Mouse (Mus musculus): ENCODE measurements around the gene Gm20431. TPM values are rescaled to one million over a fixed set of nuclear protein-coding genes. Genes with fewer than 3 reads are reported as not detected.
A peak's percentile ranks its signal among the peaks of the same experiment; 100 is the strongest.

Gene Gm20431
- total RNA-seq, 1 experiment, result 21.9 TPM

- DNase-seq (ENCODE audit: low read depth, low spot score), result no peak
- Histone ChIP-seq H3K4me1 (ENCODE audit: control insufficient read depth in 2 of 2, insufficient read depth in 2 of 2, low read length in 2 of 2, poor library complexity in 1 of 2) (peaks cover 0 to 11% of the 10 kb centered on the region in 2 experiments; a peak in 1 of 4 replicates), H3K27ac (ENCODE audit: insufficient read depth, low read depth, low read length, poor library complexity, severe bottlenecking) (no peak overlapping the region), H3K4me3 (ENCODE audit: insufficient read depth in 1 of 2, low read depth in 1 of 2, low read length in 2 of 2, poor library complexity in 1 of 2, severe bottlenecking in 1 of 2) (no peak overlapping the region; a peak in 1 of 4 replicates), H3K9me3 (ENCODE audit: control insufficient read depth, insufficient read depth, low read depth, low read length) (0 out of 2 replicates have a peak, but pooled peaks cover 1% of the 10 kb centered on the region), H3K9ac (ENCODE audit: insufficient read depth, low read depth, low read length, poor library complexity, severe bottlenecking) (0 out of 2 replicates have a peak overlapping the region, but pooled peaks have one; percentile 3), H3K36me3 (ENCODE audit: control insufficient read depth, insufficient read depth, low read length, poor library complexity, severe bottlenecking) (no peaks in the 10 kb centered on the region; the same call in 1 of the 2 replicates)
- no peak for TF ChIP-seq HCFC1 (IDR thresholded peaks at IDR 0.05; ENCODE audit: borderline replicate concordance, insufficient read depth, low read length)
- no peak for TF ChIP-seq ZC3H11A (IDR thresholded peaks at IDR 0.05; ENCODE audit: borderline replicate concordance, low read depth, low read length)
- TF ChIP-seq ZNF384 (IDR thresholded peaks at IDR 0.05; ENCODE audit: low read depth, low read length), result no peak
- no peak for TF ChIP-seq CHD2 (IDR thresholded peaks at IDR 0.05; ENCODE audit: low read depth, low read length)
- no peak for TF ChIP-seq MAFK (IDR thresholded peaks at IDR 0.05; ENCODE audit: insufficient read depth, low read depth, low read length)
- in situ Hi-C loops (cut with MboI; ENCODE audit: low sequenced_read_pairs in 2 of 2, unreplicated experiment in 2 of 2), result no loop called here
These were observed 30.1 kb upstream of the Gm20431 start for GRCm38 (mm10) chr2:167691410-167691809.

GRCm38 (mm10) chr2:167690962-167691311, 29.6 kb upstream of the Gm20431 start:
- Histone ChIP-seq H3K27ac (ENCODE audit: insufficient read depth, low read depth, low read length, poor library complexity, severe bottlenecking) (no peak overlapping the region), H3K4me3 (ENCODE audit: insufficient read depth in 1 of 2, low read depth in 1 of 2, low read length in 2 of 2, poor library complexity in 1 of 2, severe bottlenecking in 1 of 2) (peak overlapping the region; percentile 24 to 47; a peak in 3 of 4 replicates), H3K4me1 (ENCODE audit: control insufficient read depth in 2 of 2, insufficient read depth in 2 of 2, low read length in 2 of 2, poor library complexity in 1 of 2) (peaks cover 0 to 11% of the 10 kb centered on the region in 2 experiments; a peak in 1 of 4 replicates), H3K36me3 (ENCODE audit: control insufficient read depth, insufficient read depth, low read length, poor library complexity, severe bottlenecking) (no peaks in the 10 kb centered on the region; the same call in 1 of the 2 replicates), H3K9me3 (ENCODE audit: control insufficient read depth, insufficient read depth, low read depth, low read length) (0 out of 2 replicates have a peak, but pooled peaks cover 1% of the 10 kb centered on the region), H3K9ac (ENCODE audit: insufficient read depth, low read depth, low read length, poor library complexity, severe bottlenecking) (peak overlapping the region; percentile 3; the same call in 1 of the 2 replicates)
- in situ Hi-C loops (cut with MboI; ENCODE audit: low sequenced_read_pairs in 2 of 2, unreplicated experiment in 2 of 2), result no loop called here
- no peak for TF ChIP-seq HCFC1 (IDR thresholded peaks at IDR 0.05; ENCODE audit: borderline replicate concordance, insufficient read depth, low read length)
- DNase-seq (ENCODE audit: low read depth, low spot score), result no peak

- peak overlapping the region; percentile 24 to 78 for H3K4me3 ChIP-seq (ENCODE audit: insufficient read depth in 1 of 2, low read depth in 1 of 2, low read length in 2 of 2, poor library complexity in 1 of 2, severe bottlenecking in 1 of 2)
- peak overlapping the region; percentile 89 for H3K9ac ChIP-seq (ENCODE audit: insufficient read depth, low read depth, low read length, poor library complexity, severe bottlenecking)
- in situ Hi-C loops (cut with MboI; ENCODE audit: low sequenced_read_pairs in 2 of 2, unreplicated experiment in 2 of 2), result no loop called here
- 0 out of 2 replicates have a peak, but pooled peaks cover 1% of the 10 kb centered on the region for H3K9me3 ChIP-seq (ENCODE audit: control insufficient read depth, insufficient read depth, low read depth, low read length)
- H3K4me1 ChIP-seq (ENCODE audit: control insufficient read depth in 2 of 2, insufficient read depth in 2 of 2, low read length in 2 of 2, poor library complexity in 1 of 2), result peaks cover 0 to 11% of the 10 kb centered on the region in 2 experiments; a peak in 1 of 4 replicates
- no peak overlapping the region for H3K27ac ChIP-seq (ENCODE audit: insufficient read depth, low read depth, low read length, poor library complexity, severe bottlenecking)
- H3K36me3 ChIP-seq (ENCODE audit: control insufficient read depth, insufficient read depth, low read length, poor library complexity, severe bottlenecking), result no peaks in the 10 kb centered on the region; the same call in 1 of the 2 replicates
- TF ChIP-seq ZNF384 (IDR thresholded peaks at IDR 0.05; ENCODE audit: low read depth, low read length), result peak; percentile 27; the same call in 1 of the 2 replicates
- no peak for TF ChIP-seq CHD2 (IDR thresholded peaks at IDR 0.05; ENCODE audit: low read depth, low read length)
- DNase-seq (ENCODE audit: low read depth, low spot score), result no peak
These were observed 29.1 kb upstream of the Gm20431 start for GRCm38 (mm10) chr2:167690219-167690961.

GRCm38 (mm10) chr2:167689501-167690218, 28.4 kb upstream of the Gm20431 start, which contains the start of gene Tmem189:
TSS of gene Tmem189 (minus strand) at chr2:167689822.
- peak within 1 kb of the TSS; percentile 89 for H3K9ac ChIP-seq (ENCODE audit: insufficient read depth, low read depth, low read length, poor library complexity, severe bottlenecking)
- TF ChIP-seq ZC3H11A (IDR thresholded peaks at IDR 0.05; ENCODE audit: borderline replicate concordance, low read depth, low read length) (no peak), CHD2 (IDR thresholded peaks at IDR 0.05; ENCODE audit: low read depth, low read length) (peak; percentile 61), HCFC1 (IDR thresholded peaks at IDR 0.05; ENCODE audit: borderline replicate concordance, insufficient read depth, low read length) (0 out of 2 replicates have a peak, but pooled peaks have one; percentile 17), MAFK (IDR thresholded peaks at IDR 0.05; ENCODE audit: insufficient read depth, low read depth, low read length) (no peak), ZNF384 (IDR thresholded peaks at IDR 0.05; ENCODE audit: low read depth, low read length) (no peak)
- no peaks in the 10 kb centered on the region; the same call in 1 of the 2 replicates for H3K36me3 ChIP-seq (ENCODE audit: control insufficient read depth, insufficient read depth, low read length, poor library complexity, severe bottlenecking)
- peaks cover 0 to 11% of the 10 kb centered on the region in 2 experiments; a peak in 1 of 4 replicates for H3K4me1 ChIP-seq (ENCODE audit: control insufficient read depth in 2 of 2, insufficient read depth in 2 of 2, low read length in 2 of 2, poor library complexity in 1 of 2)
- DNase-seq (ENCODE audit: low read depth, low spot score), result peak; percentile 52
- in situ Hi-C loops (cut with MboI; ENCODE audit: low sequenced_read_pairs in 2 of 2, unreplicated experiment in 2 of 2), result loop anchor here (5.0 kb wide), 1 partner anchor 208 kb away; no protein-coding TSS in a partner anchor
- H3K4me3 ChIP-seq (ENCODE audit: insufficient read depth in 1 of 2, low read depth in 1 of 2, low read length in 2 of 2, poor library complexity in 1 of 2, severe bottlenecking in 1 of 2), result peak within 1 kb of the TSS; percentile 73 to 78
- H3K9me3 ChIP-seq (ENCODE audit: control insufficient read depth, insufficient read depth, low read depth, low read length), result 0 out of 2 replicates have a peak, but pooled peaks cover under 1% of the 10 kb centered on the region
- H3K27ac ChIP-seq (ENCODE audit: insufficient read depth, low read depth, low read length, poor library complexity, severe bottlenecking), result peak within 1 kb of the TSS; percentile 48; the same call in 1 of the 2 replicates

Data from ES-E14 (cell line).